Mouse (Mus musculus) common myeloid progenitor, adult 5-6 weeks (primary cell): ENCODE results near the gene Rln1. TPM values are rescaled to one million over a fixed set of nuclear protein-coding genes. Genes with fewer than 3 reads are reported as not detected.

Source experiments
- ATAC-seq: replicated peaks from 2 replicates; pipeline ENCODE4 v1.8.0; 2016; ENCODE audit warnings: low read depth, mild to moderate bottlenecking, moderate TSS enrichment, inconsistent platforms; ENCODE audit not compliant: poor library complexity, severe bottlenecking
- total RNA-seq: library from RNA; stranded (forward); fragments of 200-1000, 187-1606 nt; gene quantifications from 2 replicates; pipeline ENCODE4 v1.2.3, GENCODE M21; 2017

Gene Rln1
- total RNA-seq, 1 experiment from 2014 or later = not detected

DNA sequence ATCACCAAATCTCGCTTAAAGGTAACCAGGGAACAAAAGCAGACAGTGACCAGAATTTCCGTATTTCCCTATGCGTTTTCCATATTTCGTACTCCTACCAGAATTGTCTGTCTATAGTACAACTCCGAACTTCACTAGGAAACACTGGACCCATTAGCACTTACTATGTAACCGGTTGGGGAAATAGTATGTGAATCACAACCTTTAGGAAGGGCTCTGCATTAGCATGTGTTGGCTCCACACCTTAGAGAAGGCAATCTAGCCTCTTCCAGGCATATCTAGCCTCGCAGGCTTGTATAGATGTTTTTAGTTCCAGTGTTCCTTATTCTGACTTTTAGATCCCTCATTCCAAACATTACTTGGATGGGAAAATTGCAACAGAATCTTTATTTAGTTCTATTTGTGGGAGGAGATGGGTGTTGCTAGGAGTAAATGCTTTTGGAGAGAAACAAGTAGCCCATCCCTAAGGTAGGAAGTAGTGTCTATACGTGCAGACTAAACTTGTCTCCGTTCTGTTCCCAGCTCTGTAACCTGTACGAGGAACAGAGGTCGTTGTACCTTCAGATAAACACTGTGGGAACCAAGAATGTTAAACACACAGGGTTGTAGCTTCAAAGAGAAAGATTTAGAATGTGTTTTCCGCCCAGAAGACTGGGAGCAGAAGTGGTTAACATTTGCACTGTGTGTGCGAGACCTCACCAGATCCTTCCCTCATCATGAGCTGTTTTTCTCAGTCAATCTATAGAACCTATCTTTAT lies 27.9 kb upstream of the Rln1 start:
- ATAC-seq = no peak

DNA sequence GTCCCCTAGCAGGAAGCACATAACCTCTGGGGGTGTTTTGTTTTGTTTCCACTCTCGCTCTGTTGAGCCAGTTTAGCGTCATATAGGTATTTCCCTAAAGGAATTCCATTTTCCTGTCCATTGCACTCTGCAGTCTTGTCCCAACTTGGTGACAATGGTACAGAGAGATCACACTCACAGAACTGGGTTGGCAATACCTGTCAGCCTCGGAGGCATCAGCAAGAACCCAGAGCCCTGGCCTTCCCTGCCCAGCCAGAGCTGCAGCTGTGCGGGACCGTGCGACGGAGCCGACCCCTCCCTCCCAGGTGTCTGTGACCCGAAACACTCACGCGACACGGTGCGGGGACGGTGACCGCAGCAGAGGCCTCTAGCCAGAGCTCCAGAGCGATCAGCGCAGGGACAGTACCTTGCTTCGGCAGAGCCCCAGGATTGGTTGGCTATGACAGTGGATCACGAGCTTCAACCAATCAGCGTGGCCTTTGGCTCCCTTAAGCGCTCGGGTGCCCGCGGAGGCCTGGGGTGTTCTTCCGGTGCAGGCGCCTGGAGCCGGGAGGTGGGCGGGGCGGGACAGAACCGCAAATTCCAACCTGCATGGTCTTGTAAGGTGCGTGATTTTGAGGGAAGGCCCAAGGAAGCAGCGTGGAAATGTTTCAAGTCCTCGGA lies 27.1 kb upstream of the Rln1 start:
- ATAC-seq = peak; percentile 99

GRCm38 (mm10) chr19:29360251-29360650 lies 25.8 kb upstream of the Rln1 start:
- no peak for ATAC-seq

GRCm38 (mm10) chr19:29356281-29356680 lies 21.8 kb upstream of the Rln1 start:
- ATAC-seq = no peak

DNA sequence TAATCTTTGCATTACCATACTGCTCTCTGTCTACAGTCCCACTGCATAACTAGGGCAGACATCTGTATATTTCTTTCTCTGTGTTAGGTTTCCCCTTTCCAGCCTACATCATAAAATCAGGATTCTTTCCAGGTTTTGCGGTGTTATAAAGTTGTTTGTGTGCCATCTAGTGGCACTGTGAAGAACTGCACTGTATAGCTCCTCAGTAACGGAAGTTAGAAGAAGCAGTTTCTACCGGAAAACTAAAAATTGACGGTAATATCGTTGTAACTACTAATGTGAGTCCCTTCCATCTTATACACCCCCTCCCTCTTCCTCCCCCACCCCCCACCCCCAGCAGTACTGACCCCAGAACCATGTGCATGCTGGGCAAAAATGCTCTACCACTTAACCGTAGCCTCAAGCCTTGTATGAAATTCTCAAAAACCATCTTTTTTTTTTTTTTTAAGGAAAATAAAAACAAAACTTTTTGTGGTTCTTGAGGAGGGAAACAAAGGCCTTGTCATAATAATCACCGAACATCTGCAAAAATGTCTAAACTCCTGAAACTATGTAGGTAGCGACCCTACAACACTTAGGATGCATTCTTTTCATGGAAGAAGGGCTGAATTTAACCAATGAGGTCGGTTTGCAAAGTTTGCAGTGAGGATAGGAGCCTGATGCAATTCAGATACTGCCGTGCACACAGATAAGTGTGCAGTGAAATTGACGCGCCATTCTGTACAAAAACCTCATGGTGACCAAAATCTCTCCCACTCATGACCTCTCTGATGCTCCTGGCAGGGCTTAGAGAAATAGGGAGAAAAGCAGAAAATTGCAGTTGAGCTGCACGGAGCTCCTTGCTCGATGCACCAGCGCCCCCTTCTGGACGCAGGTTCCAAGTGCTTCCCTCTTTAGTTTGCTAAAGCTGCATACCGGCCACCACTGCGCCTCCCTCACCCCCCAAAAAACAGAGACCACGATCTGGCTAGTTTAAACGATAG lies 20.7 kb upstream of the Rln1 start:
- peak; percentile 94 for ATAC-seq

DNA sequence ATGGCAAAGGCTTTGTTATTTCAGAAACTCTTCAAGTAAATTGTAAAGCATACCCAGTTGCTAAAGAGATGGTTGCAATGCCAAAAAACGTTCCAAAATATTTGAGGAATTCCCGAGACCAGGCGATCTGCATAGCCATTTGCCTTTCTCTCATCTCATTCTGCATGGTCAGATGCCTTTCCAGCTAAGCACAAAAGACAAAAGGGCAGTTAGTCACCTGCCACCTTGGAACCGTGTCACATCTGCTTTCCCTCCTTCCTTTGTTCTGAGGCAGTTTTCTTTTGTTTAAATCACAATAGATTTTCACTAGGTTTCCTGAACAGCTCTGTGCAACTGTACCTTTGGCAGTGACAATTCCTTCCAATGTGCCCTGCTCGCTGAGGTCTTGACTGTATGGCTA lies 16.5 kb upstream of the Rln1 start:
- ATAC-seq = no peak

DNA sequence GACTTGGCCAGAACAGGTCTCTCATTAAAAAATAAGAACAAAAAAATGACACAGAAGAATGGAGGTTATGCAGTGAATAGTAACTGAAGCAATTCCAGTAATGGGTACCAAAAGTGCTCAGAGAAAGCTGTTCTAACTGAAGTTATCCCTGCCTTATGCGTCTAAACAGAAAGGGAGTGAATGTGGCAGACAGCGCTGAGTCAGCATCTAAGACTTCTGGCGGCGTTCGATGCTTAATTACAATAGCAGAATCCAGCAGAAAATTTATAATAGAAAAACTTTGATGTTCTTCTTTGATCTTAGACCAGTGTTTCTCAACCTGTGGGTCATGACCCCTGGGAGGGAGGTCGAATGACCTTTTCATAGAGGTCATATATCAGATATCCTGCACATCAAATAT lies 11.2 kb upstream of the Rln1 start:
- no peak for ATAC-seq

DNA sequence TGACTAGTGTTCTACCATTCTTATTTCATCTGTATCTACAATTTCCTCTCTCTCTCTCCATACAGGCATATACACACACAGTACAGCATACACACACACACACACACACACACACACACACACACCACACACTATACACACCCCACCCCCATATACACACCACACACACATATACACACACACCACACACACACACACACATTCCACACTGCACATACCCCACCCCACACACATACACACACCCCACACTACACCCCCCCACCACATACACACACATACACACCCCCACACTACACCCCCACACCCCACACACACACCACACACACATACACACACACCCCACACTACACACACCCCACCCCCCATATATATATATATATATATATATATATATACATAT lies 10.4 kb upstream of the Rln1 start:
- ATAC-seq = no peak

DNA sequence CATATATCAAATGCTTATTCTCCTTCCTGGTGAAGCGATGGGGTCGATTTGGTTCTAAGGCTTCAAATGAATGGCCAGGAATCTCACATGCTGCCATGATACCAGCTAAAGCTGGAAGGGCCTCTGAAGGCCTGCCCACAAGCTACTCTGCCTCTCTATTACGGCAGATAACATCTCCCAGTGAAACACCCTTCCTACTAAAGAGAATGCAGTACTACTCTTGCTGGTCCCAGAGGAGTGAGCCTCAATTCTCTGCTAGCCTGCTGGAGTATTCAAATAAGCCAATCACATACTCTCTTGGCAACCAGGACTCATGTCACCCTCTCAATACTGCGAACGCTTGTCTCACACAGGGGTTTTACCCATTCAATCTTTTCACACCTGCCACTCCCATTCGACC lies 7.8 kb upstream of the Rln1 start:
- ATAC-seq = no peak

DNA sequence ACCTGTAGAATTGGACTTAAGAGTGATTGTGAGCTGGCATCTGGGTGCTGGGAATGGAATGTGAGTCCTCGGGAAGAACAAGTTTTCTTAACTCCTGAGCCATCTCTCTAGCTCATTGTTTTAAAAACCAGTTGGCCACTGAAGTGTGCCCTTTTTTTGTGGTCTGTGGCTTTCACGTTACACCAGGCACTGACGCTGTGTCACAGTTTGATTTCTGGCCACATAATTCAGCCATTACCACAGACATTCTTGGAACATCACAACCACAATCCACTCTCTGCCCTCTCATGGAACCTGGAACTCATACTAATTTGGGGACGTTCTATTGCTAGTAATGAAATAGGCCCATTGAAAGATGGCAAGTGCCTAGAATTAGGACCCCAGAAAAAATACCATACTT lies 6.6 kb upstream of the Rln1 start:
- ATAC-seq = no peak

- no peak for ATAC-seq
Observed at GRCm38 (mm10) chr19:29336624-29337023, 2.2 kb upstream of the Rln1 start.

GRCm38 (mm10) chr19:29326822-29327552 lies 7.5 kb downstream of the Rln1 start:
- no peak for ATAC-seq

DNA sequence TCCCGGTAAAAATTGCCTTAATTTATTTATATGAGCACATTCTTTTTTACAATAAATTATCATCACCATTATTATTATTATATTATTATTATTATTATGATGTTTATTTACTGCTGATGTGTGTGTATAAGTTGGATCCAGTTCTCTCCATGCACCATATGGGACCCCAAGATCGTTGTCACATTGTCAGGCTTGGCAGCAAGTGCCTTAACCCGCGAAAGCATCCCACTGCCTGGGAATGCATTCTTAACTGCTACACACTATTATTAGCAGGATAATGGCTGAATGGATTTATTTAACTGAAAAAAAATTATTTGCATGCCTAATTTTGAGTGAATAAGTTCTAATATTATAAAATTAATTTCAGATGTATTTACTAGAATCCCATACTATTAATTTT lies 8.1 kb downstream of the Rln1 start:
- ATAC-seq = no peak

DNA sequence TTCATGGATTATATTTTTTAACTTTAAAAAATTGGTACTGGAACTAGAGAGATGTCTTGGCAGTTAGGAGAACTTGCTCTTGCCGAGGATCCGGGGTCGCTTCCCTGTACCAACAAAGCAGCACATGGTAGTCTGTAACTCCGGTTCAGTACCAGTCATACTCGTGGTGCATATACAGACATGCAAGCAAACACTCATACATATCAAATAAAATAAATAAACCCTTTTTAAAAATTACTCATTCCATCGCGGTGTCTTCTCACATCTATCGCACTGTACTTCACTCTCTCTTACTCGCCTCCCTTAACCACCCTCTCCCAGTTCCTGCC lies 8.7 kb downstream of the Rln1 start:
- ATAC-seq = no peak

GRCm38 (mm10) chr19:29325053-29325851 lies 9.2 kb downstream of the Rln1 start, which contains the start of gene Insl6:
Insl6 (minus strand) TSS chr19:29325356.
- ATAC-seq = peak; percentile 75

DNA sequence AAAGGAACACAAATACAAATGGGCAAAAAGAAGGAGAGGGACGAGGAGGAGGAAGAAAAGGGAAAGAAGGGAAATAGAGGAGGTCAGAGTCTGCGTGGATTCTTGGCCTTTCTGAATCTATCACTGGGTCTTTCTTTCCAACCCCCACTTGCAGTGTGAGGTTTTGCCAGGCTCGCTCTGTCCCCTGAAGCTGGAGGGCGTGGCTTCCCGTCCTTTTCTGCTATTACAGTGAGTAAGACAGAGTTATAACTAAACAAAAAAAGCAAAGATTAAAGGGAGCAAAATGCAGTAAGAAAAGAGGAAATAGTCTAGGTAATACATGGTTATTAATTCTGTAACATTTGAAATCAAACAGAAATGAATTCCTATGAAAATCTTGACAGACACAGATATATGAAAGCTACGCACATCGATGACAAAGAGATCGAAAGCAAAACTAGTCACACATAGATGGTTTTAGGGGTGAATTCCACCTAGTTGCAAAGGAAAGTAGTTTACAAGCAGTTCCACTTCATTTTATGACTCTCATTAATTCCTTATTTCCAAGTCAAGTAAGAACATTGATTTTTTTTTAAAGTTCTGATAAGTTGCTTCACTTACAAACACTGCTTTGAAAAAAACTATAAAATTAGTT lies 10.9 kb downstream of the Rln1 start:
- ATAC-seq = peak; percentile 56

GRCm38 (mm10) chr19:29312661-29313060 lies 21.8 kb downstream of the Rln1 start:
- no peak for ATAC-seq

DNA sequence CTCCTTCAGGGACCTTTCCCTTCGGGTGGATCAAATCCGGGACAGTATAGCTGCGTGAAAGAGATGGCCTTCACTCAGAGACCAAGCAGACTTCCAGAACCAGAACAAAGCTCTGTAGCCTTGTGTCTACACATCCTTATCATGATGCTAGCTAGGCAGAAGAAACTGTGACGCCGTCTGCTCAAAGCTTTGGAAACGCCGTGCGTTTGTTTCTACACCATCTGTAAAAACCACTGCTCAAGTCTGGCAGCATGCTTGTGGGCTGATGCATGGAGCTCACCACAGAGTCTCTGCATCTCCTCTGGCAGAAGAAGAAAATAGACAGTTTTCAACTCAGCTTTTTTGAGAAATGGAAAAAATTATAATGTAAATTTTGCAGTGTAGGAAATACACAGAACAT lies 22.7 kb downstream of the Rln1 start:
- ATAC-seq = no peak

- no peak for ATAC-seq
Observed at GRCm38 (mm10) chr19:29308832-29309231, 25.6 kb downstream of the Rln1 start.
